Mouse (Mus musculus) kidney, embryonic 15.5 days (tissue): ENCODE measurements around the gene Utp18. TPM values are rescaled to one million over a fixed set of nuclear protein-coding genes. Genes with fewer than 3 reads are reported as not detected.
A peak's percentile ranks its signal among the peaks of the same experiment; 100 is the strongest.

ENCODE experiments used
- ATAC-seq: fragments of 200-750 bp; cut with Nextera tagmentation; replicated peaks from 2 replicates; pipeline ENCODE4 v1.8.0; 2017; ENCODE audit warnings: moderate TSS enrichment; ENCODE audit not compliant: low FRiP score
- H3K27ac ChIP-seq: fragments of 300-500 bp; sonication (generic); 2 replicates; pipeline ENCODE4 v1.5.1; 2015; ENCODE audit warnings: mild to moderate bottlenecking, inconsistent platforms
- H3K27me3 ChIP-seq: fragments of 300-500 bp; sonication (generic); 2 replicates; pipeline ENCODE4 v1.6.1; 2015; ENCODE audit warnings: inconsistent platforms
- H3K36me3 ChIP-seq: fragments of 300-500 bp; sonication (generic); 2 replicates; pipeline ENCODE4 v1.6.1; 2015; ENCODE audit warnings: inconsistent platforms
- H3K4me1 ChIP-seq: fragments of 300-500 bp; sonication (generic); 2 replicates; pipeline ENCODE4 v1.6.1; 2015; ENCODE audit warnings: inconsistent platforms
- H3K4me2 ChIP-seq: fragments of 300-500 bp; sonication (generic); 2 replicates; pipeline ENCODE4 v1.6.1; 2015; ENCODE audit warnings: moderate library complexity, mild to moderate bottlenecking, inconsistent platforms
- H3K4me3 ChIP-seq: fragments of 300-500 bp; sonication (generic); replicated peaks from 2 replicates; pipeline ENCODE4 v1.5.1; 2015; ENCODE audit warnings: mild to moderate bottlenecking, inconsistent platforms
- H3K9ac ChIP-seq: fragments of 300-500 bp; sonication (generic); 2 replicates; pipeline ENCODE4 v1.6.1; 2015; ENCODE audit warnings: mild to moderate bottlenecking, inconsistent platforms
- H3K9me3 ChIP-seq: fragments of 300-500 bp; sonication (generic); replicated peaks from 2 replicates; pipeline ENCODE4 v1.6.1; 2016; ENCODE audit warnings: inconsistent platforms
- WGBS: fragments of 180-500 bp; shearing (Covaris S2); methylation state at CpG from one replicate; pipeline ENCODE4 v1.1.7; 2015; ENCODE audit warnings: mixed read lengths; 5-methylcytosine and 5-hydroxymethylcytosine counted together
- polyA plus RNA-seq: library from polyadenylated mRNA; unstranded; fragments of >200 nt; fragmentation: Nextera tagmentation; extraction: Ambion mirVana; gene quantifications from 2 replicates; pipeline ENCODE4 v1.2.1, GENCODE M21; 2015

Utp18 gene
- polyA plus RNA-seq, 1 experiment from 2014 or later, result 29.1 TPM

DNA sequence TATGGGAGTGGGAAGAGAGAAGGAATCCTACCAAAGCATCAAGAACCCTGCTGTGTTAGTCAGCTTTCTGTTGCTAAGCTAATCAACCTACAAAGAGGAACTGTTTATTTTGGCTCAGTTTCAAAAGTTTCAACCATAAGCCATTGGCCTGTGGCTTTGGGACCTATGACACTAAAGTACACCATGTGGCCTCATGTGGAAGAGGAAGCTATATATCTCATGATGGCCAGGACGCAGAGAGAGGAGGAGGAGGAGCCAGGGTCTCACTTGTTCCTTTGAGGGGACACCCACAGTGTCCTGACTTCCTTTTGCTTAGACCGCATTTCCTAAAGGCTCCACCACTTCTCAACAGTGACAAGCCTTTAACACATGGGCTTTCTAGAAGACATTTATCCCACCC, 64.0 kb downstream of the Utp18 start:
- H3K27ac ChIP-seq, result 0 out of 2 replicates have a peak overlapping the region, but pooled peaks have one; percentile 28
- no peaks in the 10 kb centered on the region for H3K9me3 ChIP-seq
- peak; percentile 83 for ATAC-seq
- no peak overlapping the region for H3K4me3 ChIP-seq
- H3K4me1 ChIP-seq, result peaks cover 10% of the 10 kb centered on the region
- H3K27me3 ChIP-seq, result no peaks in the 10 kb centered on the region
- 30% methylated on average over 2 of the region's 2 CpGs for WGBS
- no peak overlapping the region for H3K4me2 ChIP-seq
- no peak overlapping the region for H3K9ac ChIP-seq
- H3K36me3 ChIP-seq, result no peaks in the 10 kb centered on the region

DNA sequence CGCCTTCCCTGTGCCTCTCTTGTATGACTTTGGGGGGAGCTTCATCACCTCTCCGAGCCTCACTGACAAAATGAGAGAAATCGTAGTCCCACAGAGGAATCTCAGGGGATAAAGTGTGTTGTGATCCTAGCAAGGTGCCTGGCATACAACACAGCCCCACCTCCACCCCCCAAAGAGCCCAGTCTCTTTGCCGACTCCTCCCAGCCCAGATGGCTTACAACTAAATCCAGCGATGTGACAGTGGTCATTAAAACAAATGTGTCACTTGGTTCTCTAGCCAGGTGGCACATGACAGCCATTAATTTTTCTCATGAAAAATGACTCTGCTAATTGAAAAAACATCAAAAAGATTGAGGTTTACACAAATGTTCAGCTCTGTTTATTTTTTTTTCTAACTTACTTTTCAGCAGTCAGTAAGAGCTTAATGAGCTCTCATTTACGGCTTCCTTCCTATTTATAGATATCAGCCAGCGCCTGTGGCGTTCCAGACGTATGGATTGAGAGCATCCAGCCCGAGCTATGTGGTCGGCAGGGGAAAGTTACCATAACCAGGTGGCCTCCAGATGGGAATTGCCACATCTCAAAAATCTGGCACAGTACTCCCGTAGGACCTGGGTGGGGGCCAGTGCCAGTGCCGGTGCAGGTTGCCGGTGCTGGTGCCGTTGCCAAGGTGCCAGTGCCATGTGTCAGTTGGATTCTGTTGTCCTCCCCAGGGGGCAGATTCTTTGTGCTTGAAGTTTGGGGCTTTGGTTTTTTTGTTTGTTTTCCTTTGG, 67.4 kb downstream of the Utp18 start:
- peaks cover 10% of the 10 kb centered on the region for H3K4me1 ChIP-seq
- no peaks in the 10 kb centered on the region for H3K36me3 ChIP-seq
- H3K4me2 ChIP-seq, result no peak overlapping the region; the same call in 1 of the 2 replicates
- H3K27me3 ChIP-seq, result no peaks in the 10 kb centered on the region
- 21% methylated on average over 15 of the region's 15 CpGs for WGBS
- no peak overlapping the region for H3K27ac ChIP-seq
- no peak overlapping the region for H3K4me3 ChIP-seq
- ATAC-seq, result no peak
- no peaks in the 10 kb centered on the region for H3K9me3 ChIP-seq
- H3K9ac ChIP-seq, result no peak overlapping the region

DNA sequence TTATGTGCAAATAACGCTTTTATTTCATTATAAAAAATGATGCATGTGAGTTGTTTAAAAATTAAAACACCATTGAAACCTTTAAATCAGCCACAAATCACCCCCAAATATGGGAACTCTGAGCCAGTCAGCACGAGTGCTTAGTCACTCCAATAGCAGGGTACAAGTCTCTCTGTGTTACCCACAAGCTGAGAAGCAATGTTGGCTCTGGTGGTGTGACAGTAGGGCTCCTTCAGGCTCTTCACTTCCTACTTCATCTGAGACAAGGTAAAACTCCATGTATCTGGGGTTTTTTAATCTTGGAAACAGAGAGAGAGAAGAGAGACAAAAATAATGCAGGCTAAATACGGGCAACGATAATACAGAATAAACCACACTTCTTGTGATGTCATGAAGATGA, 72.6 kb downstream of the Utp18 start:
- H3K4me1 ChIP-seq, result no peaks in the 10 kb centered on the region; the same call in 1 of the 2 replicates
- no peak overlapping the region for H3K27ac ChIP-seq
- H3K27me3 ChIP-seq, result no peaks in the 10 kb centered on the region
- no peak for ATAC-seq
- no peak overlapping the region for H3K4me3 ChIP-seq
- no peaks in the 10 kb centered on the region for H3K9me3 ChIP-seq
- 87% methylated on average over 4 of the region's 4 CpGs for WGBS
- no peak overlapping the region for H3K9ac ChIP-seq
- no peaks in the 10 kb centered on the region for H3K36me3 ChIP-seq
- no peak overlapping the region for H3K4me2 ChIP-seq

DNA sequence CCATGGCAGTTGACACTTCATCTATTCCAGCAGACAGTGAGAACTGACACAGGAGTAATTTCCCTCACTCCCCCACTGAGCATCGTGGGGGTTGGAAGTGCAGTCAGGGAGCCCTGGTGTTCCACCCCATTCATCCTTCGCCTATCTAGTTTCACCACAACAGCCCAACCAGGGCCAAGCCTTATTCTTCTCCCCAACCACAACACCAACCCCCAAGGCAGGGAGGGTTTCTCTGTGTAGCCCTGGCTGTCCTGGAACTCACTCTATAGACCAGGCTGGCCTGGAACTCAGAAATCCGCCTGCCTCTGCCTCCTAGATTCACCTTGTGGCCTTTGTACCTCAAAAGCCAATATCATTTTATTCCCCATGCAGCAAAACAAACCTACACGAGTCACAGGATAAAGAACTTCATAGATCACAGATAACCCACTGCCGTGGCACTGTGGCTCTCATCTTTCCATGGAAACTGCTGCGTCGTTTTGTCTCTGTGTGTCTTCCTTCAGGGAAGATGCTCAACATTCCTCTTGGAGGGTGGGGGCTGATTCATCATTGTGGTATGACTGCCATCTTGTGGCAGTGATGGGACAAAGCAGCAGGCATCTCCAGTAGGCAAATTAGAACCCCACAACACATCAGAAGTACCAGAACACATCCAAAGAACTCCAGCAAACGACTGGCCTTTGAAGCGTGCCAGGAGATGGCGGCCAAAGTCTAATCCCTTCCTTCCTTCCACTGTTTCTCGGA, 73.3 kb downstream of the Utp18 start:
- H3K27ac ChIP-seq, result no peak overlapping the region
- H3K9me3 ChIP-seq, result no peaks in the 10 kb centered on the region
- H3K4me3 ChIP-seq, result no peak overlapping the region
- H3K4me2 ChIP-seq, result no peak overlapping the region
- 30% methylated on average over 11 of the region's 11 CpGs for WGBS
- no peaks in the 10 kb centered on the region; the same call in 1 of the 2 replicates for H3K4me1 ChIP-seq
- H3K27me3 ChIP-seq, result no peaks in the 10 kb centered on the region
- no peaks in the 10 kb centered on the region for H3K36me3 ChIP-seq
- 0 out of 2 replicates have a peak, but pooled peaks have one; percentile 56 for ATAC-seq
- no peak overlapping the region for H3K9ac ChIP-seq

Other genes with a start within 250 kb of the Utp18 start
- 33.3 and 43.0 TPM in 2 replicates for gene Mbtd1, start 86 bp upstream of the Utp18 start, polyA plus RNA-seq
- gene Nme2, start 70.5 kb upstream of the Utp18 start, polyA plus RNA-seq, result 262 and 314 TPM in 2 replicates
- 462 and 483 TPM in 2 replicates for gene Gm20390, start 82.5 kb upstream of the Utp18 start, polyA plus RNA-seq
- gene Nme1, start 82.8 kb upstream of the Utp18 start, polyA plus RNA-seq, result 165 and 172 TPM in 2 replicates
- gene Spag9, start 110.3 kb upstream of the Utp18 start, polyA plus RNA-seq, result 35.1 and 37.2 TPM in 2 replicates